Mouse (Mus musculus) embryonic fibroblast, embryonic 13.5 days (primary cell): ENCODE results near the gene Pde4d.

ENCODE experiments used
- CTCF ChIP-seq: IDR thresholded peaks from 2 replicates; pipeline ENCODE4 v1.5.1; 2011; ENCODE audit warnings: mild to moderate bottlenecking, control low read depth, low read length, moderate library complexity, borderline replicate concordance; ENCODE audit not compliant: insufficient read depth
- POLR2A ChIP-seq: IDR thresholded peaks from 2 replicates; pipeline ENCODE4 v1.6.1; 2011; ENCODE audit warnings: low read depth, mild to moderate bottlenecking, control low read depth, low read length, moderate library complexity

GRCm38 (mm10) chr13:109326061-109326460 is 876.3 kb downstream of the Pde4d start:
- TF ChIP-seq POLR2A (no peak), CTCF (no peak)
